Mouse (Mus musculus) heart, postnatal 0 days (tissue): ENCODE results near the gene Elovl1. TPM values are rescaled to one million over a fixed set of nuclear protein-coding genes. Genes with fewer than 3 reads are reported as not detected.

ENCODE experiments used
- ATAC-seq: fragments of 200-750 bp; cut with Nextera tagmentation; 2 replicates; pipeline ENCODE4 v1.8.0; 2017; ENCODE audit warnings: low read depth, moderate number of reproducible peaks, moderate library complexity; ENCODE audit not compliant: insufficient read depth
- DNase-seq: peaks from one replicate; pipeline ENCODE4 v3.0.0-alpha.2; 2016; ENCODE audit warnings: low spot score
- H3K27ac ChIP-seq: fragments of 300-500 bp; sonication (generic); 2 replicates; pipeline ENCODE4 v1.5.1; 2014; ENCODE audit warnings: low read depth, mild to moderate bottlenecking
- H3K27me3 ChIP-seq: fragments of 300-500 bp; sonication (generic); 2 replicates; pipeline ENCODE4 v1.6.1; 2014; ENCODE audit warnings: low read length, mixed read lengths; ENCODE audit not compliant: control insufficient read depth, insufficient read depth
- H3K36me3 ChIP-seq: fragments of 300-500 bp; sonication (generic); replicated peaks from 2 replicates; pipeline ENCODE4 v1.6.1; 2014; ENCODE audit warnings: low read length, mixed read lengths; ENCODE audit not compliant: control insufficient read depth, insufficient read depth
- H3K4me1 ChIP-seq: fragments of 300-500 bp; sonication (generic); 2 replicates; pipeline ENCODE4 v1.6.1; 2014; ENCODE audit warnings: antibody characterized with exemption; ENCODE audit not compliant: control insufficient read depth, insufficient read depth
- H3K4me2 ChIP-seq: fragments of 300-500 bp; sonication (generic); 2 replicates; pipeline ENCODE4 v1.6.1; 2014; ENCODE audit warnings: low read depth, mild to moderate bottlenecking, low read length, moderate library complexity
- H3K4me3 ChIP-seq: fragments of 300-500 bp; sonication (generic); 2 replicates; pipeline ENCODE4 v1.5.1; 2014; ENCODE audit warnings: low read depth, low read length
- H3K9ac ChIP-seq: fragments of 300-500 bp; sonication (generic); replicated peaks from 2 replicates; pipeline ENCODE4 v1.6.1; 2014; ENCODE audit warnings: low read depth, low read length, mixed read lengths
- H3K9me3 ChIP-seq: fragments of 300-500 bp; sonication (generic); replicated peaks from 2 replicates; pipeline ENCODE4 v1.6.1; 2016; ENCODE audit warnings: low read length; ENCODE audit not compliant: control insufficient read depth
- CTCF ChIP-seq: IDR thresholded peaks from 2 replicates; pipeline ENCODE4 v1.5.1; 2016; ENCODE audit warnings: antibody characterized with exemption, control low read depth, low read depth
- EP300 ChIP-seq: IDR thresholded peaks from 2 replicates; pipeline ENCODE4 v1.6.1; 2016; ENCODE audit warnings: antibody characterized with exemption, low read depth
- WGBS: fragments of 180-500 bp; shearing (Covaris S2); extraction: QIAGEN DNeasy Blood & Tissue Kit; methylation state at CpG from one replicate; pipeline ENCODE4 v1.1.7; 2014; 5-methylcytosine and 5-hydroxymethylcytosine counted together
- polyA plus RNA-seq: library from polyadenylated mRNA; unstranded; fragments of >200 nt; fragmentation: Nextera tagmentation; extraction: Ambion mirVana; gene quantifications from 2 replicates; pipeline ENCODE4 v1.2.1, GENCODE M21; 2015
- total RNA-seq: library from RNA; depleted of rRNA; stranded (reverse); fragments of >200 nt; gene quantifications from 2 replicates; pipeline ENCODE4 v1.2.3, GENCODE M21; 2014; ENCODE audit warnings: low replicate concordance

Gene Elovl1
- total and polyA plus RNA-seq, 2 experiments from 2014 or later = 44.4 to 49.9 TPM

DNA sequence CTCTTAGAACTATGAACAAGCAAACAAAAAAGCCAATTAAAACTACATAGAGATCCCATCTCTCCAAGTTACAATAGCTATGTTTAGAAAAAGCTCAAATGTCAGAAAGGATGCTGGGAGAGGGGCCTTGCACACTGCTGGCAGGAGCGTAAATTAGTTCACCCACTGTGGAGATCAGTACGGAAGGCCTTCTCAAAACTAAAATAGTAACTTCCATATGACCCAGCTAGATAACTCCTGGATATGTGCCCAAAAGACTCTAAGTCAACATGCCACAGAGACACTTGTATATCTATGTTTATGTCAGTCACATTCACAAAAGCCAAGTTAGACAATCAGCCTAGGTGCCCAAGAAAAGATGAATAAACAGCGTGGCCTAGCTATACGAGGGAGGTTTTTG is 32.6 kb upstream of the Elovl1 start:
- H3K9ac ChIP-seq = no peak overlapping the region
- TF ChIP-seq CTCF (no peak), EP300 (no peak)
- H3K36me3 ChIP-seq = peaks cover 70% of the 10 kb centered on the region
- H3K4me3 ChIP-seq = no peak overlapping the region
- peak; percentile 55 for DNase-seq
- H3K27me3 ChIP-seq = no peaks in the 10 kb centered on the region
- H3K4me1 ChIP-seq = peaks cover 24% of the 10 kb centered on the region
- H3K9me3 ChIP-seq = no peaks in the 10 kb centered on the region
- peak overlapping the region; percentile 78 for H3K27ac ChIP-seq
- WGBS = 15% methylated on average over 4 of the region's 4 CpGs
- peak; percentile 47; the same call in 1 of the 2 replicates for ATAC-seq
- H3K4me2 ChIP-seq = no peak overlapping the region

DNA sequence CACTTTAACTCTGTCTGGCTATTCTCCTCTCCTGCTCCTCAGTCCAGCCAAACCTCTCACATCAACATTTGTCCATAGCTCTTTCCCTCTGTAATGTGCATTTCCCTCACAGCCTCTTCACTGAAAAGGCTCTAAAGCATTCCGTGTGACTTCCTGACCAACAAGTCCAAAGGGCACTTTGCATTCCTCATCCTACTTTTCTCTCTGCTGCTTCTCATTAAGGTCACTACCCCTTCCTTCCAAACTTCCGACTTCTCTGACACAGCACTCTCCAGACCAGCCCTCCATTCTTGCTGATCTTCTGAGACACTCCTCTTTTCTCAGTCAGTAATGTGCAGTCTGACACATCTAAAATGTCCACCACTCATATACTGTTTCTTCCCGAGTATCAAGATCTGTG is 31.5 kb upstream of the Elovl1 start:
- 41% methylated on average over 3 of the region's 3 CpGs for WGBS
- DNase-seq (no peak), ATAC-seq (no peak)
- Histone ChIP-seq H3K27me3 (no peaks in the 10 kb centered on the region), H3K4me1 (peaks cover 24% of the 10 kb centered on the region), H3K36me3 (peaks cover 70% of the 10 kb centered on the region), H3K9ac (no peak overlapping the region), H3K4me3 (no peak overlapping the region), H3K4me2 (no peak overlapping the region), H3K27ac (0 out of 2 replicates have a peak overlapping the region, but pooled peaks have one; percentile 15), H3K9me3 (no peaks in the 10 kb centered on the region)
- TF ChIP-seq CTCF (no peak), EP300 (no peak)

- H3K27me3 ChIP-seq = no peaks in the 10 kb centered on the region
- no peak for DNase-seq
- H3K36me3 ChIP-seq = peaks cover 70% of the 10 kb centered on the region
- H3K4me2 ChIP-seq = no peak overlapping the region
- H3K4me1 ChIP-seq = peaks cover 23% of the 10 kb centered on the region
- whole genome bisulfite sequencing = 90% methylated on average over 6 of the region's 6 CpGs
- no peak for TF ChIP-seq CTCF
- TF ChIP-seq EP300 = no peak
- no peak overlapping the region for H3K4me3 ChIP-seq
- ATAC-seq = no peak
- no peak overlapping the region for H3K9ac ChIP-seq
- no peaks in the 10 kb centered on the region for H3K9me3 ChIP-seq
- H3K27ac ChIP-seq = no peak overlapping the region
Observed at GRCm38 (mm10) chr4:118398400-118398799, 29.5 kb upstream of the Elovl1 start.

DNA sequence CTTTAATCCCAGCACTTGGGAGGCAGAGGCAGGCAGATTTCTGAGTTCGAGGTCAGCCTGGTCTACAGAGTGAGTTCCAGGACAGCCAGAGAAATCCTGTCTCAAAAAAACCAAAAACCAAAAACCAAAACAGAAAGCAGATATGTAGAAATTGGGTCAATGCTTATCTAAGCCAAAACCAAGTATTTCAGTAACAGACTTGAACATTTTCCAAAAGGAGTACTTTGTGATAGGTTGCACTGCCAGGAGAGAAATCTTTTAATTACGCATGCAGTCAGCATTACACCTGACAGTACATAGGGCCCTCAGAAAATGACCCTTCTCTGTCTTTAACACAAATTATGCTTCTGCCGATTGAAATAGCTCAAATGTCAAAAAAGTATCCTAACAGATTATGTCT is 26.5 kb upstream of the Elovl1 start:
- Histone ChIP-seq H3K27ac (no peak overlapping the region), H3K4me1 (no peaks in the 10 kb centered on the region), H3K4me2 (no peak overlapping the region), H3K9ac (no peak overlapping the region), H3K9me3 (no peaks in the 10 kb centered on the region), H3K4me3 (no peak overlapping the region), H3K36me3 (peaks cover 65% of the 10 kb centered on the region), H3K27me3 (no peaks in the 10 kb centered on the region)
- DNase-seq (no peak), ATAC-seq (no peak)
- WGBS = 86% methylated on average over 3 of the region's 3 CpGs
- TF ChIP-seq EP300 (no peak), CTCF (no peak)

GRCm38 (mm10) chr4:118401918-118402317 is 26.0 kb upstream of the Elovl1 start:
- Histone ChIP-seq H3K4me2 (no peak overlapping the region), H3K9ac (no peak overlapping the region), H3K4me3 (no peak overlapping the region), H3K36me3 (peaks cover 62% of the 10 kb centered on the region), H3K9me3 (no peaks in the 10 kb centered on the region), H3K27ac (no peak overlapping the region), H3K27me3 (no peaks in the 10 kb centered on the region), H3K4me1 (no peaks in the 10 kb centered on the region)
- DNase-seq = no peak
- no peak for ATAC-seq
- 51% methylated on average over 5 of the region's 5 CpGs for WGBS
- TF ChIP-seq EP300 (no peak), CTCF (no peak)

- Histone ChIP-seq H3K4me2 (no peak overlapping the region), H3K36me3 (peaks cover 58% of the 10 kb centered on the region), H3K4me1 (no peaks in the 10 kb centered on the region), H3K9ac (no peak overlapping the region), H3K27me3 (no peaks in the 10 kb centered on the region), H3K27ac (no peak overlapping the region), H3K4me3 (no peak overlapping the region), H3K9me3 (no peaks in the 10 kb centered on the region)
- ATAC-seq = no peak
- TF ChIP-seq EP300 = no peak
- no peak for TF ChIP-seq CTCF
- 85% methylated on average over 12 of the region's 12 CpGs for WGBS
- no peak for DNase-seq
Observed at GRCm38 (mm10) chr4:118402701-118403100, 25.2 kb upstream of the Elovl1 start.
